Mouse (Mus musculus): ENCODE data around the gene St3gal6. TPM values are rescaled to one million over a fixed set of nuclear protein-coding genes. Genes with fewer than 3 reads are reported as not detected.

The St3gal6 gene
- total RNA-seq, 2 experiments from 2014 or later, result 22.4 to 25.8 TPM

DNA sequence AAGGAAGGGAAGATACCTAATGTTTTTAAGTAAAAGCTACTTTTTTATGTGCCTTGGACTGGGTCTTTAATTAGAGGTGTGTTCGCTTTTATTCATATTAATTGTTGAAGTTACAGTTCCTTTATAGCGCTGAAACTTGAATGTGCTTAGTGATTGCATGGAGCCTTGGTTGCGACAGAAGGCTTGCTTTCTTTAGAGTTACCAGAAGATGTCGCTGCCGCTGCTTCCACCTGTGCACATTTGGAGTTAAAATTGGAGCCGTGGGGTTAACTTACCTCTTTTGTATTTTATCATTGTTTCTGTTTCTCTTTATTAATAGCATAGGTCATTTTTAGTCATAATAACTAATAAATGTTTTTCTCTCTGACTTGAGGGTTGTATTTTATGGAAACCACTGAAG is 79.3 kb downstream of the St3gal6 start:
- DNase-seq (ENCODE audit: low spot score in 2 of 2), result no peak

GRCm38 (mm10) chr16:58432384-58432783 is 91.7 kb downstream of the St3gal6 start:
- DNase-seq (ENCODE audit: low spot score in 2 of 2), result no peak

GRCm38 (mm10) chr16:58430246-58430645 is 93.8 kb downstream of the St3gal6 start:
- DNase-seq (ENCODE audit: low spot score in 2 of 2), result no peak

- DNase-seq (ENCODE audit: low spot score in 2 of 2), result peak in 1 of 2 experiments; percentile 21
These were observed 102.2 kb downstream of the St3gal6 start for GRCm38 (mm10) chr16:58421696-58422354.

Other genes starting within 250 kb of the St3gal6 start
- 10 to 100 TPM; 21.5 to 27.5 TPM for gene Dcbld2, start 115.8 kb downstream of the St3gal6 start, total RNA-seq (2021)
- not detected for gene Gm813, start 92.7 kb upstream of the St3gal6 start, total RNA-seq (2021)
- gene E330017A01Rik, start 114.5 kb upstream of the St3gal6 start, total RNA-seq (2021), result not detected
- gene Cpox, start 146.0 kb upstream of the St3gal6 start, total RNA-seq (2021), result 10 to 100 TPM; 38.9 to 40.6 TPM
- gene Gpr15, start 194.8 kb upstream of the St3gal6 start, total RNA-seq (2021), result not detected
- gene Cldnd1, start 203.7 kb upstream of the St3gal6 start, total RNA-seq (2021), result 100 to 1,000 TPM in 1 of 2 experiments, 10 to 100 TPM in 1; 95.6 to 108 TPM
- gene Olfr172, start 238.9 kb upstream of the St3gal6 start, total RNA-seq (2021), result not detected